Mouse (Mus musculus): Measurements from ENCODE around the gene Gsk3a.

Gsk3a gene

DNA sequence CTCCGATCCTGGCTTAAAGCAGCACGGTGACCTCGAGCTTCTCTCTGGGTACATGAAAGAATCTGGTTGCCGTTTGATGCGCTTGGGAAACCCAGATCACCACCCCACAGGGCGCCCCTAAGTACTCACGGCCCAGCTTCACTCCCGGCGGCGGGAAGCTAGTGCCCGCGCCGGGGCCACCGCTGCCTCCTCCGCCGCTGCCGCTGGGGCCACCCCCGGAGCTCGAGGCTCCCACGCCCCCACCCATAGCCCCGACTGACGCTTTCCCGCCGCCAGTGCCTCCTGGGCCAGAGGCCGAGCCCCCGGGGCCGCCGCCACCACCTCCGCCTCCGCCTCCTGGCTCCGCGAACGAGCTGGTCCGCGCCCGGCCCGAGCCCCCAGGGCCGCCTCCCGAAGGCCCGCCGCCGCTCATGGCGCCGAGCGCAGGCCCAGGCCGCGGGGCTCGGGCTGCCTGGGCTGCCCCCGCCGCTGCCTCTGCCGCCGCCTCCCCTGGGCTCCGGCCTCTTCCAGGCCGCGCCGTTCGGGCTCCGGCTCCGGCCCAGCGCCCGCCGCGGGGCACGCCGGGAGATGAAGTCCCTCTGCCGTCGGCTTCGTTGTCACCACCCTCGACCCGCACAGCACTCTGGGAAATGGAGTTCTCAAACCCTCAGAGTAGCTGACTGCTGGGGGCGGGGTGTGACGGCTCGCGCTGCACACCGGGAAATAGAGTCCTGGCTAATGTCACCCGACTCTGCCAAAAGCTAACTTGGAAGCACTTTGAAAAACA lies at the start of gene Gsk3a:
Gene Gsk3a (minus strand): TSS at position 603 of the 766 bp plus-strand sequence.
- DNase-seq (ENCODE audit: low spot score in 2 of 2): peak; percentile 98 to 99

- no peak for DNase-seq (ENCODE audit: low spot score in 2 of 2)
Measured at GRCm38 (mm10) chr7:25286989-25287388, 49.3 kb upstream of the Gsk3a start.

GRCm38 (mm10) chr7:25285511-25286238 lies 48.0 kb upstream of the Gsk3a start:
- no peak for DNase-seq (ENCODE audit: low spot score in 2 of 2)

DNA sequence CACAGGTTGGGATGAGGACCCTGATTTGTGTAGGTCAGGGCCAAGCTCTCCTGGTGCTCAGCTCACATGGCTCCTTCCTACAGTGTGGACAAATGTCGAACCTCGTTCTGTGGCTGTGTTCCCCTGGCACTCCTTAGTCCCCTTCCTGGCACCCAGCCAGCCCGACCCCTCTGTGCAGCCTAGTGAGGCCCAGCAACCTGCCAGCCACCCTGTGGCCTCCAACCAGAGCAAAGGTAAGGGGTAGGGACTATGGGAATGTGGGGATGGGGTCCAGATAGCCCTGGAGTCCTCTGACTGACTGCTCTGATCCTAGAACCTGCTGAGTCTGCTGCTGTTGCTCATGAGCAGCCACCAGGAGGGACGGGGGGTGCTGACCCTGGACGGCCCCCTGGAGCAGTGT lies 47.1 kb upstream of the Gsk3a start:
- no peak for DNase-seq (ENCODE audit: low spot score in 2 of 2)

- DNase-seq (ENCODE audit: low spot score in 2 of 2): no peak
Measured at GRCm38 (mm10) chr7:25284171-25284570, 46.5 kb upstream of the Gsk3a start.

- no peak for DNase-seq (ENCODE audit: low spot score in 2 of 2)
Measured at GRCm38 (mm10) chr7:25283637-25284036, 46.0 kb upstream of the Gsk3a start.

DNA sequence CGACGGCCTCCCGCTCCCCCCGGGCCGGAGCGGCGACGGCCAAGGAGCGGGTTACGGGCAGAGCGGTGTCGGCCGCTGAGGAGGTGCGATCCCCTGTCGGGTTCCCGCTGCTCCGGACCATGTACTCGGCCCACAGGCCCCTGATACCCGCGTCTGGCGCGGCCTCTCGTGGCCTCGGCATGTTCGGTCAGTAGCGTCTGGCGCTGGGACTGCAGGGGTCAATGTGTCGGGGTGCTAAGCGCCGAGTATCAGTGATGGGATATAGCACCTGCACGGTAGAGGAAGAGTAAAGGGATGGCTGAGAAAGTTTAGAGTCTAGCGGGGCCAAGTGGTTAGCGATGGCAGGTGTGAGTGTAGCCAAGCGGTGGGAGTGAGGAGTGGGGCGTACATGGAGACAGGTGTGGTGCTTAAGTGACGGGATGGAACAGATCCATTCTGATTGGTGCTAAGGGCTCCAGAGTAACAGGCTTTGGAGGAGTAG lies 45.1 kb upstream of the Gsk3a start:
- no peak for DNase-seq (ENCODE audit: low spot score in 2 of 2)

- peak; percentile 95 to 97 for DNase-seq (ENCODE audit: low spot score in 2 of 2)
Measured at GRCm38 (mm10) chr7:25281734-25282601, 44.3 kb upstream of the Gsk3a start.

DNA sequence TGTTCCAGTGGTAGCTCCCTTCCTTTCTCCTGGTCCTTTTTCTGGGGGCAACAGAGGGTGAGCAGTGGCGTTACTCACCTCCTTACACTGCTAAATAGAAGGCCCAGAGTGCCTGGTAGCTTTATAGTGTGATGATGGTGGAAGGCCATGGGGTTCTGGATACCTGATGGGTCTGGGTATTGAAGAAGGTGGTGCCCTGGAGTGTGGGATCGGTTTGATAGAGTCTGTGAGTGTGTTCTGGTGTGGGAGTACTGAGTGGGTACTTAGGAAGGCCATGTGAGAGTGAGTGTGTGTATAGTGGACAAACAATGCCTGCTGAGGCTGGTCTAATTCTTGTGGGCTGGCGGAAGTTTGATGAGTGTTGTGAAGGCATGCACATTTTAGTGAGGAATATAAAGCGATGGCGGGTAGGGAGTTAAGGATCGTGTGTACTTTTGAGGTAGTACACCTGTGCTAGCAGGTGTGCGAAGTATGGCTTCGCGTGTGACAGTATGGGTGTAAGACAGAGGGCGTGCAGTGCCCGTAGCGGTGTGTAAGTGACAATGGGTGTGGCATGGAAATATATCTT lies 43.6 kb upstream of the Gsk3a start:
- DNase-seq (ENCODE audit: low spot score in 2 of 2): no peak

- peak in 1 of 2 experiments; percentile 24 for DNase-seq (ENCODE audit: low spot score in 2 of 2)
Measured at GRCm38 (mm10) chr7:25279861-25280791, 42.5 kb upstream of the Gsk3a start.

DNA sequence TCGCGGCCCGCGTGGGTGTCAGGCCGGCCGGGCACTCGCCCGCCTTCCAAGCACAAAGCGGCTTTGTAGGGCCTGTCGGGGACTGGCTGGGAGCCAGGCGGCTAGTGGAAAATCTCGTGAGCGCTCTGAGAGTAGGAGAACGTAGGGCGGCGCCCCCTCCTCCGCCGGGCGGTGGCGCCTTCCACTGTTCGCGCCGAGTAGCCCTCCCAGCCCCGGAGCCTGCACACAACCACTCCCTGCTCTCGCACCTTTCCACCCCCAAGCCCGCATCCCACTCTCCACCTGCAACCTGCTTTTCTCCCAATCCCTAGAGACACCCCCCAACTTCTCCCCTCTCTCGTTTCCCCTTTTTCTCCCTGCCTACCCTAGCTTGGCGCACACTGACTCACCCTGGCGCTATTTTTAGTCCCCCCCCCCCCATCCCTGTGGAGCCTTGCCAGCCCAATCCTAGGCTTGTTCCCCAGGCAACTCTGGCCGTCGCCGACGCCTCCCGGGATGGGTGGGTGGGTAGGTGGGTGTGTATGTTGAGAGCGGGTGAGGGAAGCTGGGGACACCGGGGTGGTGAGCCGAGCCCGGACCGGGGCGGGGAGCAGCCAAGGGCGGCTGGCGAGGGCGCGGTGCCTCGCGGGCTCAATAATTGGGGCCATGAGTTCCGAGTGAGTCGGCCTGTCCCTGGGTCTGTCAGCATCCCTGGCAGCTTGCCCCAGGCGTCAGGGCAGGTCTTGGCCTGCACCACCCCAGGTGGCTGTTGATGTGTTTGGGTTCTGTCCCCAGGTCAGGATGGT lies 41.6 kb upstream of the Gsk3a start:
- DNase-seq (ENCODE audit: low spot score in 2 of 2): peak; percentile 91 to 92

DNA sequence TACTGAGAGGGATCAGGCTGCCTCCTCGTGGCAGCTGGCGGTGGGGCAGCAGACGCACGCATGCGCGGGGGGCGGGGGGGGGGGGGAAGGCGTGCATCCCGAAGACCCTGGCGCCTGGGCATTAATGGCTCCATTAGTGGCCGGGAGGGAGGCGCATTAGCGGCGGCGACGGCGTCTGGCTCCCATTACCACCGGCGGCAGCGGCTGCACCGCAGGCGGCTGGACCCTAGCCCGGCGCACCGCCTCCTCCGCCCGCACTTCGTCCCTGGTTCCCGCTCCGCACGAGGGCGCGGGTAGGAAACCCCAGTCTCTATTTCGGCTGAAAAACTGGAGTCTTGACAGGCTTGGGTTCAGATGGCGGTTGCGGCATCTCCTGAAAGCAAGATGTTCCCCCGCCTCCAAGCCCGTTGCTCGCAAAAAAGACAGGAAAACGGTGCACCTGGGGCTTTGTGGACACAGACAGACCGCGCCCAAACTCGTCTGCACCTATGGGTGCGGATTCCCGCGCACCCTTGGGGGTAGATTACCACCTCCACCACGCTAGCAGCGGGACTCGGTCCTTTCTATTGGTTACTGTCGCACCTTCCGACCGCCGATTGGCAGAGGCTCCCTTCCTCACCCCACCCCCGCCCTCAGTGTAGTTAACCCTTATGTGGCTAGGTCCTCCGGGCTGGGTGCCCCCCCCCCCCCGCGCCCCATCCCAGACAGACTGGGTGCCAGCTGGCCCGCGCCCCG lies 40.9 kb upstream of the Gsk3a start:
- DNase-seq (ENCODE audit: low spot score in 2 of 2): peak; percentile 80 to 88

GRCm38 (mm10) chr7:25277998-25278340 lies 40.3 kb upstream of the Gsk3a start:
- DNase-seq (ENCODE audit: low spot score in 2 of 2): no peak

- DNase-seq (ENCODE audit: low spot score in 2 of 2): no peak
Measured at GRCm38 (mm10) chr7:25277405-25277804, 39.8 kb upstream of the Gsk3a start.

DNA sequence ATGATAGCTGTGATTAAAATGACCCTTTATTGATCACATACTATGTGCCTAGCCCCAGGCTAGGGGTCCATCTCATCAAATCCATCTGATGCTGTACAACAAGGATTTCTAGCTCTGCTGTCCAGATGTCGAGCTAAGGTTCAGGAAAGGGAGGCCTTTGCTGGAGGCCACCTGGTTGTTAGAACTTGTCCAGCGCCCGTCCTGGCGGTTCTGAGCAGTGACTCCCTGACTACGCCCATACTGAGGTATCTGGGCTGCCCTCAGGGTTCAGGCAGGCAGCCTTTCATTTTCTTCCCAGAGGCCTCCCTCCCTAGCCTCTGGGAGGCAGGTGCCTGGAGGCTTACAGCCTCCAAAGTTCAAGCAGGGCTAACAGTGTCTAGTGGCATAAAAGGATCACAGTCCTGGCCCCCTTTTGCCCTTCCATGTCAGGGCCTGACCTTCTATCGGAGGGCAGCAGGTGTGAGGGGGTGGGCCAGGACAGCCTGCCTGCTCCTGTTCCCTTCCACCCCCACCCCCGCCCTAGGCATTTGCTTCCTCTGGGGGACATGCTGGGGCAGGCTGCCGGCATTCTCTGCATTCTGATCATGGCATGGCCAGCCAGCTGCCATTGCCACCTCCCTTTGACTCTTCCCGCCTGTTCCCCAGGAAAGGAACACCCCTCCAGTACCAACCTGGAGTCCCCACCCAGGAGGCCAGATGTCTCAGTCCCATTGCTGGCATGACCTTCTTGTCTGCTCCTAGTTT lies 38.1 kb upstream of the Gsk3a start:
- DNase-seq (ENCODE audit: low spot score in 2 of 2): no peak

- no peak for DNase-seq (ENCODE audit: low spot score in 2 of 2)
Measured at GRCm38 (mm10) chr7:25274996-25275395, 37.3 kb upstream of the Gsk3a start.

DNA sequence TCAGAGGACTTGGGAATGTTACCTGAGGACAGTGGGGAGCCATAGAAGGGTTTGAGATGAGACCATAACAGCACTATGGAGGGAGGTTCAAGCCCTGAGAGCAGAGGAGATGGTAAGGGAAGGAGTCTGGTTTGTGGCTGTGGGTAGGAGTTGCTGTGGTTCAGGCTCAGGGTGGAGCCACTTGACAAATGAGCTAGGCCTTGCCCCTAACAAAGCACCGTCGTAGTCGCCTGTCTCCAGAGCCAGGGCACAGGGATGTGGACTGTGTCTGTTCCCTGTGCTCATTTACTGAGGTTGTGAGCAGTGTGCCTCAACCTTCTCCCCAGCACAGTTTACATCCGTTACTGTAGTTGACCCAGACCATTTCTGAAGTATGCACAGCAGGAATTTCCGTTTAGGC lies 36.9 kb upstream of the Gsk3a start:
- DNase-seq (ENCODE audit: low spot score in 2 of 2): no peak

All from frontal cortex, postnatal 36 days (tissue).